Mouse (Mus musculus): ENCODE data around the gene Wbp1. TPM values are rescaled to one million over a fixed set of nuclear protein-coding genes. Genes with fewer than 3 reads are reported as not detected.
A peak's percentile ranks its signal among the peaks of the same experiment; 100 is the strongest.

Gene Wbp1
- polyA plus RNA-seq, 1 experiment from 2014 or later, result 91.4 TPM

GRCm38 (mm10) chr6:83070311-83071219, 50.8 kb downstream of the Wbp1 start:
- Histone ChIP-seq H3K4me3 (peak overlapping the region; percentile 25), H3K9ac (no peak overlapping the region), H3K36me3 (no peaks in the 10 kb centered on the region), H3K27me3 (peaks cover 99% of the 10 kb centered on the region), H3K4me1 (peaks cover 32% of the 10 kb centered on the region), H3K27ac (no peak overlapping the region), H3K9me3 (no peaks in the 10 kb centered on the region), H3K4me2 (peak overlapping the region; percentile 36)
- no peak for ATAC-seq (ENCODE audit: insufficient number of reproducible peaks, low FRiP score, low TSS enrichment, low read depth)
- 1% methylated on average over 57 of the region's 58 CpGs for WGBS

GRCm38 (mm10) chr6:83070247-83070310, 51.3 kb downstream of the Wbp1 start, which contains the start of gene Tlx2:
Gene Tlx2, minus strand, starts transcription at chr6:83070293.
- Histone ChIP-seq H3K4me2 (peak within 1 kb of the TSS; percentile 36), H3K27me3 (peaks cover 99% of the 10 kb centered on the region), H3K9me3 (no peaks in the 10 kb centered on the region), H3K9ac (no peak within 1 kb of the TSS), H3K36me3 (no peaks in the 10 kb centered on the region), H3K4me3 (peak within 1 kb of the TSS; percentile 25), H3K4me1 (peaks cover 32% of the 10 kb centered on the region), H3K27ac (no peak within 1 kb of the TSS)
- under 1% methylated on average over 10 of the region's 10 CpGs for WGBS
- ATAC-seq (ENCODE audit: insufficient number of reproducible peaks, low FRiP score, low TSS enrichment, low read depth), result no peak

GRCm38 (mm10) chr6:83069488-83070246, 51.7 kb downstream of the Wbp1 start:
- H3K9ac ChIP-seq, result no peak overlapping the region
- H3K27ac ChIP-seq, result no peak overlapping the region
- H3K4me1 ChIP-seq, result peaks cover 32% of the 10 kb centered on the region
- peaks cover 99% of the 10 kb centered on the region for H3K27me3 ChIP-seq
- H3K9me3 ChIP-seq, result no peaks in the 10 kb centered on the region
- H3K4me2 ChIP-seq, result peak overlapping the region; percentile 36
- ATAC-seq (ENCODE audit: insufficient number of reproducible peaks, low FRiP score, low TSS enrichment, low read depth), result no peak
- no peaks in the 10 kb centered on the region for H3K36me3 ChIP-seq
- H3K4me3 ChIP-seq, result peak overlapping the region; percentile 25
- under 1% methylated on average over 69 of the region's 69 CpGs for WGBS

MicroRNAs within 50 kb of the gene (microRNA counts, 519-probe panel; counts per million panel counts)
- microRNA mmu-miR-3470a+mmu-miR-3470b, result 1,146 counts per million, percentile 6 among the panel's probes with 10 or more counts

Small RNAs within 50 kb of the gene (microRNA-seq; reads per million reads assigned to microRNA genes)
- gene Mir3470a, result not detected

Other genes starting within 250 kb of the Wbp1 start
- gene Sema4f, start 181.8 kb downstream of the Wbp1 start, polyA plus RNA-seq (2015; fragmentation: Nextera tagmentation; extraction: Ambion mirVana), result 1.5 and 2.1 TPM in 2 replicates
- 0.70 and 0.86 TPM in 2 replicates for gene M1ap, start 174.7 kb downstream of the Wbp1 start, polyA plus RNA-seq (2015; fragmentation: Nextera tagmentation; extraction: Ambion mirVana)
- gene Dok1, start 88.1 kb downstream of the Wbp1 start, polyA plus RNA-seq (2015; fragmentation: Nextera tagmentation; extraction: Ambion mirVana), result 13.1 and 15.7 TPM in 2 replicates
- gene Loxl3, start 87.4 kb downstream of the Wbp1 start, polyA plus RNA-seq (2015; fragmentation: Nextera tagmentation; extraction: Ambion mirVana), result 31.2 and 34.9 TPM in 2 replicates
- gene Aup1, start 67.0 kb downstream of the Wbp1 start, polyA plus RNA-seq (2015; fragmentation: Nextera tagmentation; extraction: Ambion mirVana), result 181 and 186 TPM in 2 replicates
- 64.6 and 70.6 TPM in 2 replicates for gene Htra2, start 66.3 kb downstream of the Wbp1 start, polyA plus RNA-seq (2015; fragmentation: Nextera tagmentation; extraction: Ambion mirVana)
- gene Dqx1, start 63.7 kb downstream of the Wbp1 start, polyA plus RNA-seq (2015; fragmentation: Nextera tagmentation; extraction: Ambion mirVana), result 0.57 and 1.3 TPM in 2 replicates
- gene Tlx2, start 51.3 kb downstream of the Wbp1 start, polyA plus RNA-seq (2015; fragmentation: Nextera tagmentation; extraction: Ambion mirVana), result not detected in 2 replicates
- 29.2 and 31.9 TPM in 2 replicates for gene Pcgf1, start 43.7 kb downstream of the Wbp1 start, polyA plus RNA-seq (2015; fragmentation: Nextera tagmentation; extraction: Ambion mirVana)
- 0.41 and 0.50 TPM in 2 replicates for gene Lbx2, start 35.2 kb downstream of the Wbp1 start, polyA plus RNA-seq (2015; fragmentation: Nextera tagmentation; extraction: Ambion mirVana)
- 2.0 and 2.5 TPM in 2 replicates for gene Ccdc142, start 20.0 kb downstream of the Wbp1 start, polyA plus RNA-seq (2015; fragmentation: Nextera tagmentation; extraction: Ambion mirVana)
- gene Gm42688, start 19.9 kb downstream of the Wbp1 start, polyA plus RNA-seq (2015; fragmentation: Nextera tagmentation; extraction: Ambion mirVana), result 2.5 and 3.5 TPM in 2 replicates
- 119 and 123 TPM in 2 replicates for gene Mrpl53, start 12.5 kb downstream of the Wbp1 start, polyA plus RNA-seq (2015; fragmentation: Nextera tagmentation; extraction: Ambion mirVana)
- gene Mogs, start 6.1 kb downstream of the Wbp1 start, polyA plus RNA-seq (2015; fragmentation: Nextera tagmentation; extraction: Ambion mirVana), result 41.8 and 53.8 TPM in 2 replicates
- gene Ino80b, start 3.9 kb upstream of the Wbp1 start, polyA plus RNA-seq (2015; fragmentation: Nextera tagmentation; extraction: Ambion mirVana), result 9.9 and 10.0 TPM in 2 replicates
- 76.7 and 79.5 TPM in 2 replicates for gene Rtkn, start 13.9 kb upstream of the Wbp1 start, polyA plus RNA-seq (2015; fragmentation: Nextera tagmentation; extraction: Ambion mirVana)
- 4.8 and 5.4 TPM in 2 replicates for gene Wdr54, start 34.8 kb upstream of the Wbp1 start, polyA plus RNA-seq (2015; fragmentation: Nextera tagmentation; extraction: Ambion mirVana)
- gene 1700003E16Rik, start 34.8 kb upstream of the Wbp1 start, polyA plus RNA-seq (2015; fragmentation: Nextera tagmentation; extraction: Ambion mirVana), result 3.1 and 3.4 TPM in 2 replicates
- 90.3 and 91.9 TPM in 2 replicates for gene Dctn1, start 44.4 kb upstream of the Wbp1 start, polyA plus RNA-seq (2015; fragmentation: Nextera tagmentation; extraction: Ambion mirVana)
- 0.06 and 0.07 TPM in 2 replicates for gene Slc4a5, start 98.3 kb upstream of the Wbp1 start, polyA plus RNA-seq (2015; fragmentation: Nextera tagmentation; extraction: Ambion mirVana)
- gene Mthfd2, start 204.3 kb upstream of the Wbp1 start, polyA plus RNA-seq (2015; fragmentation: Nextera tagmentation; extraction: Ambion mirVana), result 31.1 and 34.0 TPM in 2 replicates
- gene Mob1a, start 204.5 kb upstream of the Wbp1 start, polyA plus RNA-seq (2015; fragmentation: Nextera tagmentation; extraction: Ambion mirVana), result 67.8 and 68.7 TPM in 2 replicates
- 102 and 104 TPM in 2 replicates for gene Bola3, start 227.6 kb upstream of the Wbp1 start, polyA plus RNA-seq (2015; fragmentation: Nextera tagmentation; extraction: Ambion mirVana)

Measured in limb, embryonic 15.5 days (tissue).